Mouse (Mus musculus): ENCODE measurements around the gene Pln. TPM values are rescaled to one million over a fixed set of nuclear protein-coding genes. Genes with fewer than 3 reads are reported as not detected.

Pln gene
- polyA plus RNA-seq, 1 experiment from 2014 or later, result 0.74 TPM

- Histone ChIP-seq H3K27ac (ENCODE audit: low read depth, low read length) (peak overlapping the region; percentile 98), H3K4me3 (ENCODE audit: low read depth, low read length) (peak overlapping the region; percentile 89), H3K27me3 (replicated peaks; ENCODE audit: control insufficient read depth, insufficient read depth, low read length) (no peaks in the 10 kb centered on the region), H3K4me2 (ENCODE audit: low read length) (peak overlapping the region; percentile 65), H3K4me1 (ENCODE audit: control insufficient read depth, insufficient read depth, low read length) (peaks cover 14% of the 10 kb centered on the region), H3K9ac (ENCODE audit: low read length) (peak overlapping the region; percentile 98), H3K36me3 (ENCODE audit: control insufficient read depth, insufficient read depth, low read length) (no peaks in the 10 kb centered on the region), H3K9me3 (replicated peaks; ENCODE audit: control insufficient read depth, low read length) (no peaks in the 10 kb centered on the region)
- ATAC-seq (peak; percentile 83), DNase-seq (ENCODE audit: low spot score) (peak; percentile 54)
- WGBS, result under 1% methylated on average over 55 of the region's 59 CpGs
Measured at GRCm38 (mm10) chr10:53378981-53379708, 41.7 kb downstream of the Pln start.

GRCm38 (mm10) chr10:53379709-53380106 is 42.2 kb downstream of the Pln start, which contains the start of gene Cep85l:
TSS of gene Cep85l (minus strand) at chr10:53379947.
- no peaks in the 10 kb centered on the region for H3K36me3 ChIP-seq (ENCODE audit: control insufficient read depth, insufficient read depth, low read length)
- ATAC-seq (peak; percentile 99), DNase-seq (ENCODE audit: low spot score) (peak; percentile 95)
- peak within 1 kb of the TSS; percentile 89 for H3K4me3 ChIP-seq (ENCODE audit: low read depth, low read length)
- H3K9ac ChIP-seq (ENCODE audit: low read length), result peak within 1 kb of the TSS; percentile 98
- H3K9me3 ChIP-seq (replicated peaks; ENCODE audit: control insufficient read depth, low read length), result no peaks in the 10 kb centered on the region
- peaks cover 14% of the 10 kb centered on the region for H3K4me1 ChIP-seq (ENCODE audit: control insufficient read depth, insufficient read depth, low read length)
- no peaks in the 10 kb centered on the region for H3K27me3 ChIP-seq (replicated peaks; ENCODE audit: control insufficient read depth, insufficient read depth, low read length)
- peak within 1 kb of the TSS; percentile 65 for H3K4me2 ChIP-seq (ENCODE audit: low read length)
- H3K27ac ChIP-seq (ENCODE audit: low read depth, low read length), result peak within 1 kb of the TSS; percentile 98
- under 1% methylated on average over 22 of the region's 31 CpGs for WGBS

- 75% methylated on average over 7 of the region's 7 CpGs for WGBS
- no peak overlapping the region for H3K9ac ChIP-seq (ENCODE audit: low read length)
Measured at GRCm38 (mm10) chr10:53382696-53383365, 45.4 kb downstream of the Pln start.

GRCm38 (mm10) chr10:53384896-53385295 is 47.4 kb downstream of the Pln start:
- DNase-seq (ENCODE audit: low spot score), result no peak
- Histone ChIP-seq H3K9me3 (replicated peaks; ENCODE audit: control insufficient read depth, low read length) (no peaks in the 10 kb centered on the region), H3K27ac (ENCODE audit: low read depth, low read length) (no peak overlapping the region), H3K4me2 (ENCODE audit: low read length) (no peak overlapping the region), H3K36me3 (ENCODE audit: control insufficient read depth, insufficient read depth, low read length) (no peaks in the 10 kb centered on the region), H3K9ac (ENCODE audit: low read length) (no peak overlapping the region), H3K27me3 (replicated peaks; ENCODE audit: control insufficient read depth, insufficient read depth, low read length) (no peaks in the 10 kb centered on the region), H3K4me1 (ENCODE audit: control insufficient read depth, insufficient read depth, low read length) (0 out of 2 replicates have a peak, but pooled peaks cover 3% of the 10 kb centered on the region), H3K4me3 (ENCODE audit: low read depth, low read length) (no peak overlapping the region)
- ATAC-seq, result no peak
- 91% methylated on average over 1 of the region's 1 CpGs for WGBS

More at GRCm38 (mm10) chr10:53382696-53383365, 45.4 kb downstream of the Pln start:
- ATAC-seq (no peak), DNase-seq (ENCODE audit: low spot score) (no peak)
- peaks cover 9% of the 10 kb centered on the region for H3K4me1 ChIP-seq (ENCODE audit: control insufficient read depth, insufficient read depth, low read length)
- H3K27me3 ChIP-seq (replicated peaks; ENCODE audit: control insufficient read depth, insufficient read depth, low read length), result no peaks in the 10 kb centered on the region
- no peaks in the 10 kb centered on the region for H3K36me3 ChIP-seq (ENCODE audit: control insufficient read depth, insufficient read depth, low read length)
- H3K4me2 ChIP-seq (ENCODE audit: low read length), result no peak overlapping the region
- H3K27ac ChIP-seq (ENCODE audit: low read depth, low read length), result no peak overlapping the region
- no peaks in the 10 kb centered on the region for H3K9me3 ChIP-seq (replicated peaks; ENCODE audit: control insufficient read depth, low read length)
- H3K4me3 ChIP-seq (ENCODE audit: low read depth, low read length), result no peak overlapping the region

- Histone ChIP-seq H3K27ac (ENCODE audit: low read depth, low read length) (no peak overlapping the region), H3K27me3 (replicated peaks; ENCODE audit: control insufficient read depth, insufficient read depth, low read length) (no peaks in the 10 kb centered on the region), H3K9me3 (replicated peaks; ENCODE audit: control insufficient read depth, low read length) (no peaks in the 10 kb centered on the region), H3K4me3 (ENCODE audit: low read depth, low read length) (no peak overlapping the region), H3K4me1 (ENCODE audit: control insufficient read depth, insufficient read depth, low read length) (no peaks in the 10 kb centered on the region), H3K9ac (ENCODE audit: low read length) (no peak overlapping the region), H3K4me2 (ENCODE audit: low read length) (no peak overlapping the region), H3K36me3 (ENCODE audit: control insufficient read depth, insufficient read depth, low read length) (no peaks in the 10 kb centered on the region)
- no peak for ATAC-seq
- WGBS, result 87% methylated on average over 5 of the region's 5 CpGs
- no peak for DNase-seq (ENCODE audit: low spot score)
Measured at GRCm38 (mm10) chr10:53385438-53385837, 48.0 kb downstream of the Pln start.

GRCm38 (mm10) chr10:53388227-53388920 is 50.9 kb downstream of the Pln start:
- no peak for ATAC-seq
- H3K27ac ChIP-seq (ENCODE audit: low read depth, low read length), result no peak overlapping the region
- no peak overlapping the region for H3K9ac ChIP-seq (ENCODE audit: low read length)
- no peaks in the 10 kb centered on the region for H3K27me3 ChIP-seq (replicated peaks; ENCODE audit: control insufficient read depth, insufficient read depth, low read length)
- H3K4me1 ChIP-seq (ENCODE audit: control insufficient read depth, insufficient read depth, low read length), result no peaks in the 10 kb centered on the region
- no peak overlapping the region for H3K4me2 ChIP-seq (ENCODE audit: low read length)
- no peaks in the 10 kb centered on the region for H3K36me3 ChIP-seq (ENCODE audit: control insufficient read depth, insufficient read depth, low read length)
- DNase-seq (ENCODE audit: low spot score), result peak; percentile 16
- H3K9me3 ChIP-seq (replicated peaks; ENCODE audit: control insufficient read depth, low read length), result no peaks in the 10 kb centered on the region
- 73% methylated on average over 6 of the region's 6 CpGs for whole genome bisulfite sequencing
- H3K4me3 ChIP-seq (ENCODE audit: low read depth, low read length), result no peak overlapping the region

- Histone ChIP-seq H3K36me3 (ENCODE audit: control insufficient read depth, insufficient read depth, low read length) (no peaks in the 10 kb centered on the region), H3K27me3 (replicated peaks; ENCODE audit: control insufficient read depth, insufficient read depth, low read length) (no peaks in the 10 kb centered on the region), H3K9me3 (replicated peaks; ENCODE audit: control insufficient read depth, low read length) (no peaks in the 10 kb centered on the region), H3K4me3 (ENCODE audit: low read depth, low read length) (no peak overlapping the region), H3K4me2 (ENCODE audit: low read length) (no peak overlapping the region), H3K4me1 (ENCODE audit: control insufficient read depth, insufficient read depth, low read length) (peaks cover 8% of the 10 kb centered on the region), H3K27ac (ENCODE audit: low read depth, low read length) (no peak overlapping the region), H3K9ac (ENCODE audit: low read length) (no peak overlapping the region)
- 75% methylated on average over 9 of the region's 9 CpGs for WGBS
- DNase-seq (ENCODE audit: low spot score), result no peak
- no peak for ATAC-seq
Measured at GRCm38 (mm10) chr10:53394923-53395629, 57.6 kb downstream of the Pln start.
